ENCODE assay signal across 7 mouse cellular contexts in the genomic region with DNA sequence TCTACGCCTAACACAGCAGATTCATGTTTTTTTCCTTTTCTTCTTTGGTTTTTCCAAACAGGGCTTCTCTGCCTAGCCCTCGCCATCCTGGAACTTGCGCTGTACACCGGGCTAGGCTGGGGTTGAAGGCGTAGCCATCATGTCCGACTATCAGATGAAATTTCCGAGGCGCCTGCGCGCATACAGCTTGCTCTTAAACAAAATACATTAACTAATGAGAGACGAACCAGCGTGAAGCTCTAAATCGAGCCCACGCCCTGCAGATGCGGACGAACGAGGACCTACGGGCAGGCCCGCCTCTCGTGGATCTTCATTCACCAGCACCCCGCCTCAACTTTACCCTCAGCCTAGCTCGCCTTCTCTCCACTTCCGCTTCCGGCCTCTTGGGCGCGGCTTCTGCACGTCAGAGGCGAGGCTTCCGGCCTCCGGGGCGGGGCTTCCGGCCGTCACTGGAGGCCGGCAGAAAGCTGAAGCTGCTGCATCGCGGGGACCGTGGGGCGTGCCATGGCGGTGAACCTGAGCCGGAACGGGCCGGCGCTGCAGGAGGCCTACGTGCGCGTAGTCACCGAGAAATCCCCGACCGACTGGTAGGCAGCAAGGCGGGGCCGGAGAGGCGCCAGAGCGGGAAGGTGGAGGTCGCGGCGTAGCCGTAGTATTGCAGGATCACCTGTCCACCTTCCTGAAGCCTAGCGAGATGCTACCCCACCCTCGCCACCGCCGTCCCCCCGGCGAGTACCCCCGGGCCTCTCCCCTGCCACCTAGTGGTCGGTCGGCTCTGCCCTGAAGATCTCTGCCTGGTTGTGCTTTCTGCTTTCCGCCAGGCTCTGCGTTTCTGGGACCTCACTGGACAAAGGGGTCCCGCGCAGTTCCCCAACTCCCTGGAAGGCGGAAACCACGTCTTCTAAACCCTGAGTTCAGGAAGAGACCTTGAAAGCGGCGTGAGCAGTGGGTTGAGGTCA. TPM values are rescaled to one million over a fixed set of nuclear protein-coding genes. Genes with fewer than 3 reads are reported as not detected.
A peak's percentile ranks its signal among the peaks of the same experiment; 100 is the strongest.
DNase-seq lines count a peak whose midpoint lies in the region; ATAC-seq lines count a peak whose summit lies in the region.

A gene (plus strand): TSS at position 433 of the 959 bp plus-strand sequence.

- H3K9ac ChIP-seq in intestine, embryonic 16.5 days (ENCODE audit: low read depth, low read length), result peak within 1 kb of the TSS; percentile 75
- peak within 1 kb of the TSS; percentile 84 for H3K9ac ChIP-seq in midbrain, embryonic 11.5 days (ENCODE audit: low read length)

- H3K4me2 ChIP-seq in intestine, embryonic 16.5 days (ENCODE audit: low read depth, low read length), result peak within 1 kb of the TSS; percentile 80
- peak within 1 kb of the TSS; percentile 74 for H3K4me2 ChIP-seq in midbrain, embryonic 11.5 days

- DNase-seq in adrenal gland, adult 8-10 months, result peak; percentile 93
- peak; percentile 95 for DNase-seq in embryo, embryonic 9.5 days (ENCODE audit: extremely low spot score)
- peak; percentile 91 to 96 for DNase-seq in gastrocnemius, postnatal 4 days (ENCODE audit: low spot score in 2 of 2)
- peak; percentile 95 to 96 for DNase-seq in left cerebral cortex, postnatal 36 days (ENCODE audit: low spot score in 2 of 2)
- DNase-seq in midbrain, embryonic 11.5 days (ENCODE audit: low spot score, missing footprints), result peak; percentile 99
- peak; percentile 89 for DNase-seq in skeletal muscle tissue, adult 2 months (ENCODE audit: low read depth, low spot score)

- ATAC-seq in intestine, embryonic 16.5 days, result peak; percentile 96
- peak; percentile 98 for ATAC-seq in midbrain, embryonic 11.5 days (ENCODE audit: low FRiP score)

- no peaks in the 10 kb centered on the region for H3K27me3 ChIP-seq in intestine, embryonic 16.5 days (replicated peaks; ENCODE audit: control insufficient read depth, insufficient read depth, low read length)
- no peaks in the 10 kb centered on the region for H3K27me3 ChIP-seq in midbrain, embryonic 11.5 days (ENCODE audit: control insufficient read depth, insufficient read depth, low read length)

- peak within 1 kb of the TSS; percentile 93 for H3K27ac ChIP-seq in intestine, embryonic 16.5 days (ENCODE audit: low read length)
- H3K27ac ChIP-seq in midbrain, embryonic 11.5 days (ENCODE audit: low read depth, low read length), result peak within 1 kb of the TSS; percentile 76

- no peaks in the 10 kb centered on the region; the same call in 1 of the 2 replicates for H3K36me3 ChIP-seq in intestine, embryonic 16.5 days (ENCODE audit: control insufficient read depth, insufficient read depth, low read length)
- H3K36me3 ChIP-seq in midbrain, embryonic 11.5 days (ENCODE audit: control insufficient read depth, insufficient read depth, low read length), result peaks cover 10% of the 10 kb centered on the region; the same call in 1 of the 2 replicates

- WGBS in intestine, embryonic 16.5 days, result under 1% methylated on average over 74 of the region's 74 CpGs
- under 1% methylated on average over 74 of the region's 74 CpGs for WGBS in midbrain, embryonic 11.5 days

- intact Hi-C loops in left cerebral cortex, postnatal 36 days (cut with DNase I), result loop anchor here (5.0 kb wide), 2 partner anchors 49 to 89 kb away; a partner anchor contains a TSS

- no peaks in the 10 kb centered on the region for H3K9me3 ChIP-seq in intestine, embryonic 16.5 days (ENCODE audit: control insufficient read depth, low read length)
- no peaks in the 10 kb centered on the region for H3K9me3 ChIP-seq in midbrain, embryonic 11.5 days (ENCODE audit: control insufficient read depth, low read length)

- peaks cover 19% of the 10 kb centered on the region for H3K4me1 ChIP-seq in intestine, embryonic 16.5 days (ENCODE audit: control insufficient read depth, insufficient read depth, low read length)
- H3K4me1 ChIP-seq in midbrain, embryonic 11.5 days (ENCODE audit: control insufficient read depth, insufficient read depth, low read length), result peaks cover 13% of the 10 kb centered on the region

- peak within 1 kb of the TSS; percentile 82 for H3K4me3 ChIP-seq in intestine, embryonic 16.5 days (ENCODE audit: low read length)
- H3K4me3 ChIP-seq in midbrain, embryonic 11.5 days (ENCODE audit: low read depth, low read length), result peak within 1 kb of the TSS; percentile 93

RNA-seq across cellular contexts. Expression of the gene that starts here (rescaled TPM):
- total RNA-seq in adrenal gland, adult 8-10 months (2022), result 10 to 100 TPM; 70.7 to 98.8 (median 74.0) TPM
- total RNA-seq in gastrocnemius, postnatal 4 days (2021), result 10 to 100 TPM; 35.0 to 39.3 TPM
- polyA plus RNA-seq in intestine, embryonic 16.5 days (2015; fragmentation: Nextera tagmentation; extraction: Ambion mirVana), result 141 and 147 TPM in 2 replicates
- 10 to 100 TPM; 69.2 to 72.2 TPM for total RNA-seq in left cerebral cortex, postnatal 36 days (2021)
- 136 and 144 TPM in 2 replicates for polyA plus RNA-seq in midbrain, embryonic 11.5 days (2014; fragmentation: Nextera tagmentation; extraction: Ambion mirVana)

Comparison
In these comparisons a context has a peak if more than half of its experiments do, and no peak if none do; other contexts are left out.
1. Peak in every context shown above with its lines: DNase-seq, ATAC-seq, H3K4me3 ChIP-seq and H3K27ac ChIP-seq.